Mouse (Mus musculus) brown adipose tissue, adult 24 weeks (tissue): ENCODE results near the gene Traf5. TPM values are rescaled to one million over a fixed set of nuclear protein-coding genes. Genes with fewer than 3 reads are reported as not detected.

ENCODE experiments used
- H3K27ac ChIP-seq: fragments of 200-500 bp; replicated peaks from 2 replicates; pipeline ENCODE4 v1.5.1; 2012; ENCODE audit warnings: low read depth, mild to moderate bottlenecking, low read length
- H3K4me1 ChIP-seq: fragments of 200-500 bp; 2 replicates; pipeline ENCODE4 v1.6.1; 2012; ENCODE audit warnings: low read length, mixed read lengths; ENCODE audit not compliant: control insufficient read depth, insufficient read depth, insufficient read length
- H3K4me3 ChIP-seq: fragments of 200-500 bp; 2 replicates; pipeline ENCODE4 v1.5.1; 2012; ENCODE audit warnings: low read depth, mild to moderate bottlenecking, low read length, moderate library complexity; ENCODE audit not compliant: insufficient read depth
- polyA plus RNA-seq: library from polyadenylated mRNA; stranded (reverse); fragments of >200 nt; gene quantifications from 2 replicates; pipeline ENCODE4 v1.2.4, GENCODE M21; 2012; ENCODE audit not compliant: missing spikeins, insufficient read depth, insufficient read length

Traf5 gene
- 1.5 and 3.1 TPM in 2 replicates for polyA plus RNA-seq

DNA sequence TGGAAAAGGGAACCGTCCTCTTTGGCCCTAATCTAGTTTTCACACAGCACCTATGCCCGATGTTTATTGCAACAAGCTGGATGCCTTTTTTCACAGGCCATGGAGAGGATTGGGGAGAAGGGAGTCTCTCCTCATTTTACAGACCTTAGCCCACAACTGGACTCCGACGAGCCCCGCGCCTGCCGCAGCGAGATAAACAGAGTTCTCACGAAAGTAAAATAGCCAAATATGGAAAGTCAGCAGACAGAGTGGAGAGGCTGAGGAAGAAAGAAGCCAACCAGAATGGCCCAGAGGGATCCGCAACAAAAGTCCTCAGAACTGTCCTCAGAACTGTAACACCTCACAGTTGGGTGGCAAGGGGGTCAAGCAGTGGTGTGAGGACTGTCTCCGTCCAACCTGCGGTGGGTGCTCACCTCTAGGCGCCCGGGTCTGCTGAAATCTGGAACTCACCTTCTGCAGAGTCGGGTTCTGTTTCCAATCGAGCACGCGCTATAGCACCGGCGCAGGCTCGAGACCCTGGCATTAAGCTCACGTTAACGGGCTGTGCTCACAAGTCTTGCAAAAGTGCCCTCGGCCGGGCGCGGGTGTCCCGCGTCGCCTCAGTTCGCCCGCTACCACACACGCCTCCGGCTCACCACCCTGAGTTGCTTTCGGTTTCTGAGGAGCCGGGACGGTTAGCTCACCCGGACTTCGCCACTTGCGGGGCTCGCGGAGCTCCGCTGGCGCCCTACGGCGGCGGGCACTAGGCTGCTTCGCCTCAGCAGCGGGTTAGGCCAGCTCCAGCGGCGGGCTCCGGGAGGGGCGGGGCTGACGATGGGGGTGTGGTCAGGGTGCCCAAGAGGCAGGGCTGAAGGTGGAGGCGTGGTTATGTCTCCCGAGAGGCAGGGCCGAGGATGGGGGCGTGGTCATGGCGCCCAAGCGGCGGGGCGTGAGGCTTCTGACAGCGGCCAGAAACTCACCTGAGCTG lies at the start of gene Traf5:
Gene Traf5, minus strand, starts transcription at position 754 of the 967 bp plus-strand sequence.
- H3K4me3 ChIP-seq: peak within 1 kb of the TSS; percentile 94
- peaks cover 6% of the 10 kb centered on the region for H3K4me1 ChIP-seq
- H3K27ac ChIP-seq: peak within 1 kb of the TSS; percentile 41; the same call in 1 of the 2 replicates

DNA sequence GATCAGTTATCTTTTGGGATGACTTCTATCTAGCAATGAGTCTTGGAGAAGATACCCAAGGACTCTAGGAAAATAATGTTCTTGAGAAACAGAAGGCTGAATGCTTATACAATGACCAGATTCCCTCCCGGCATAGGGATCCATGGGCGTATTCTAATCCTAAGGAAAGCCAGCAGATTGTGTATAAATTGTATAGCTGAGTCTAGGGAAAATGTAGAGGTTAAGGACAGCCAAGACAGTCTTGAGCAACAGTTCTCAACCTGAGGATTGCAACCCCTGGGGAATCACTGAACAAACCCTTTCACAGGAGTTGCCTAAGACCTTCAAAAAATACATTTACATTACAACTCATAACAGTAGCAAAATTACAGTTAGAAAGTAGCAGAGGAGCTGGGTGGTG lies 48.0 kb upstream of the Traf5 start:
- Histone ChIP-seq H3K4me3 (no peak overlapping the region), H3K4me1 (no peaks in the 10 kb centered on the region), H3K27ac (no peak overlapping the region)

DNA sequence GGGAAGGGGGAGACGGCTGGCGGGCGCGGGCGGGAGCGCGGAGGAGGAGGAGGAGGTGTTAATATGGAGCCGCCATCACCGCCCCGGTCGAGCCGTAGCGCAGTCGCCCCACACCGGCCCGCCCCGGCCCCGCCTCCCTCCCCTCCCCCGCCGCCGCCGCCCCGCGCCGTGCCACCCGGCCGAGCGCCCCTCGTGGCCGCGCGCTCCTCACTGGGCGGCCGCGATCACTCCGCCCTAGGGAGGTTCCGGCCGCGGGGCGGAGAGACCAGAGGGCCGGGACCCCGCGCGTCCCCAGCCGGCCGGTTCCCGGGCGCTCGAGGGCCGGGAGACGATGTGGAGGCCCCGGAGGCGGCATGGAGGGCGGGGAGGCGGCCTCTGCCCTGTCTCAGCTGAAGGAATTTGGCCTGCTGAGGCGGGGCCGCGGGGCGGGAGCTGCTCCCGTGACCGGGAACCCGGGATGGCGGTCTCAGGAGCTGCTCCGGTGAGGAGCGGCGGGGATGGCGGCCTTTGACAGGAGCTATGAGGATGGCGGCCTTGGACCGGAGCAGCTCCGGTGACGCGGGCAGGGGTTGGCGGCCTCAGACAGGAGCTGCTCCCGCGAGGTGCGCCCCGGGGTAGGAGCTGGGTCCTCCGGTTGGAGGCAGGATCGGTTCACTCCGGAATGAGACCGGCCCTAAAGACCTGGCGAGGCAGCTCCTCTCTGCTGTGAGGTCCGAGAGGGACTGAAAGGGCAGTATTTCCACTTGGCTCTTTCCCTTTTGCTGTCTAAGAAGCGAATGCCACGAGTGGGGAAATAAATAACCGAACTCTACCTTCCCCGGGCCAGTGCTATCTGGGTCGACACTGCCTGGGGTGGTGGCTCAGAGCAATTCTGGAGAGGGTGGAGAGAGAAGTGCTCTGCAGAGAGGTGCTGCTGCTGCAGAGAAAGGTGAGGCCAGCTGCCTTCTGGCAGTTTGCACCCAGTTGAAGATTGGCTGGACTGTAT lies 45.9 kb upstream of the Traf5 start, which contains the start of gene Rcor3:
Gene Rcor3, minus strand, starts transcription at position 137 of the 985 bp plus-strand sequence.
- peak within 1 kb of the TSS; percentile 75 for H3K27ac ChIP-seq
- no peaks in the 10 kb centered on the region for H3K4me1 ChIP-seq
- H3K4me3 ChIP-seq: peak within 1 kb of the TSS; percentile 98

DNA sequence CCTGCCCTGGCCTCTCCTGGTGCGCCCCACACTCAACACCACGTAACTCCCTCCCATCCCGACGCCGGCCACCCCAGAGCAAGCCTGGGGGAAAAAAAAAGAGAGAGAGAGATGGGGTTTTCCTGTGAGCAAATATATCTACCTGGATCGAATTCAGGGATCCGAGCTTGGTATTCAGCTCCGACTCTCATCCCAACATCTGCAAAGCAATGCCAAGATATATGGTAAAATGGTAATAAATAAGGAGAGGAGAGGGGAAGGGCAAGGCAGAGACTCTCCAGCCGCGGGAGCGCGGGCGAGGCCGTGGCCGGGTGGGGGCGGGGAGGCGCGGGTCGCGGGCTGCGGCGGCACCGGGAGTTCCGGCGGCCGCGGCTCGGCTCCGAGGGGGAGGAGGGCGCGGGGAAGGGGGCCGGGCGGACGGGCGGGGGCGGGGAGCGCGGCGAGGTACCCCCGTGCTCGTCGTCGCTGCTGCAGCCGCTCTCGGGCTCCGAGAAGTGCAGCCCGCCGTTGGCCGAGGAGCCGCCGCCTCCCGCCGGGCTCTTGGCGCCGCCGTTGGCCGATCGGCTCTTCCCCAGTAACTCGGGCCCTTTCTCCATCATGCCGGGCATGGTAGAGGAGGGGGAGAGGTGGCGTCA lies 45.0 kb upstream of the Traf5 start:
- Histone ChIP-seq H3K4me3 (peak overlapping the region; percentile 98), H3K27ac (peak overlapping the region; percentile 75), H3K4me1 (no peaks in the 10 kb centered on the region)

DNA sequence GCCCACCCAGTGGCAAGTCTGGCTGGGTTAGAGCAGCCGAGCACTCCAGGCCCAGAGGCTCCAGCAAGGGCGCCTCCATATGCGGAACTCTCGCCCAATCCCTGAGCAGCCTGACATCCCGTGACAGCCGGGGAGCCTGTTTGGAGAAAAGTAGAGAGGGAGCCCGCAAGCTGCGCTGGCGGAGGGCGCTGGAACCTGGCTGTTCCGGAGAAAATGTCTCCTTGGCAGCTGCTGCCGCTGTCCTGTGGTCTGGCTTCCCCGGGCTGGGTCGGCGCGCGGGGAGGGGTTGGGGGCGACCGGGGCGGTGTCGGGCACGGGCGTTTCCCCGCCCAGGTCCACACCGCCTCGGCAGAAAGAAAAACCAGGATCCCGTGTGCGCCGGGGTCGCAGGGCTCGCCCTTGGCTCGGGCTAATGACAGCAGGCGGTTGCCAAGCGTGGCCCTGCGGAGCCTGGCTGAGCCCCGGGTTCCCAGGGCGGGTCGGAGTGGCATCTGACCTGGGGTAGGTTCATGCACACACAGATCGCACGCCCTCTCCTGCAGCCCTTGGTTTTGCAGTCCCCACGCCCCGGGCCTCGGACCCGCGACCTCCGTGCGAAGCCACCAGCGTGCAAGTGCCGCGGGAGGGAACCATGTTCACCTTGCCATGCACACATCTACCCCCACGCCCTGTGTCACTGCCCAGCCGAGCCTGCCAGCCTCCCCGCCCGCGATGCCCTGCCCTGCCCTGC lies 44.4 kb upstream of the Traf5 start:
- peak overlapping the region; percentile 65 for H3K4me3 ChIP-seq
- H3K27ac ChIP-seq: peak overlapping the region; percentile 69
- H3K4me1 ChIP-seq: no peaks in the 10 kb centered on the region

DNA sequence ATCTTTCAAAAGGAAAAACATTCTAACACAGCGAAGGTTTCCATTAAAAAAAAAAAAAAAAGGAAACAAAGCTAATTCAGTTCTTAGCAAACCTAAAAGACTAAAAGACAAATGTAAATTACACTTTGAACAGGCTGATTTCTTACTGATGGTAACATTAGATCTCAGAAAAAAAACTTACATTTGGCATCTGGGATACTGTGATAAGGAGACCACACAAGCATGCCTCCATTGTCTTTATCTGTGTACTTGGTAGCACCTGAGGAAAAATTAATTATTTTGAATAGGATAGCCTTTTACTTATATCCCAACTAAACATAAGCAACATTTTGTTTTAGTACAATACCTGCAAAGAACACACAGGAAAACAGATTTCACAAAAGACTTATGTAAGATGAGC lies 37.8 kb upstream of the Traf5 start:
- Histone ChIP-seq H3K4me1 (no peaks in the 10 kb centered on the region), H3K4me3 (no peak overlapping the region)

DNA sequence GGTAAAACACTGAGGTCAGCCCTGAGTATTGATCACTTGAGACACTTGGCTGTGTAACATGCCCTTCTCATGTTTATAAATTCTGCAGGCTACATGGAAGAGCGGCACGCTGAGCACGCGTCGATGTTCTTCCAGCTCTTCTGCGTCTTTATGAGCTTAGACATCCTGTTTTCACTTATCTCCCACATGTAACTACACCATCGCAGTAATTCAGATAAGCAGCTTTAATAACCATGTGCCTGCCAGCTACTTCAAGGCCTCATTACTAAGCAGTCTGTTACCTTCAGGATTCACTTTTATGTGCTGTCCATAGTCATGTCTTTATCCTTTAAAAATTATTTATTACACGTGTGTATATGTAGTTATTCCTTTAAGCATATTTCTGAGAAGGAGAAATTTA lies 36.0 kb upstream of the Traf5 start:
- Histone ChIP-seq H3K4me1 (no peaks in the 10 kb centered on the region), H3K4me3 (no peak overlapping the region), H3K27ac (no peak overlapping the region)

More for the DNA sequence above, 37.8 kb upstream of the Traf5 start:
- H3K27ac ChIP-seq: no peak overlapping the region

DNA sequence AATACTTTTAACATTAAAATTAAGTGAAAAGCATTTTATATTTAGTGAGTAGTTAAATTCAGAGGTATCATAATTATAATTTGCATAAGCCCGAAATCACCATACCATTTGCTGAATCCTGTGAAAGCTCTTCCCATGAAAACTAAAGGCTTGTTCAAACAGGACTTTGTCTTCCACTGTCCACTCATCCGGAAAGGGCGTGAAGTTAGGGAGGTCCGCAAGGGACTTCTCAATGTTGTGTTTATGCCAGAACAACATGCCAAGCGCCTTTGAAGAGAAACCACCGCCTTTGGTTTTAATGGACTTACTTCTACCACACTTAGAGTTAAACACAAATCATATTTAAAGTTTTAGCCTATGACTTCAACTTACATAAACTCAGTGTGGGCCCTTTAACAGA lies 33.4 kb upstream of the Traf5 start:
- H3K27ac ChIP-seq: no peak overlapping the region
- no peak overlapping the region for H3K4me3 ChIP-seq
- H3K4me1 ChIP-seq: no peaks in the 10 kb centered on the region

DNA sequence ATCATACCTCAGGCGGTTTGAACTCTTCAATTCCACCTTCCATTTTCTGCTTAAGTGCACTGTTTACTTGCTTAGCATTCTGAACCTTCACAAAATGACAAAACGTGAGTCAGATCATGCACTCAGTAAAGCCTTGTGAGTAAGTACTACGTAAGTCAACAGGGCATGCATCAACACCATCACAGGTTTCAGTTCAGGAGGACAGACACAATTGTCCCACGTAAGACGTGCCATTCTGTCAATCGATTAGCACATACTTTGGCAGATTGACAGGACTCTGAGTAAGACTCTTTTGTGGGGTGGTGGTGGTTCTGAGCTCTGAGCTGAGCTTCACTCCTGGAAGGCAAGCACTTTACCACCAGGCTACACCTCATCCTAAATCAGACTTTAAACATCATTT lies 23.9 kb upstream of the Traf5 start:
- H3K4me1 ChIP-seq: no peaks in the 10 kb centered on the region
- no peak overlapping the region for H3K27ac ChIP-seq
- no peak overlapping the region for H3K4me3 ChIP-seq

DNA sequence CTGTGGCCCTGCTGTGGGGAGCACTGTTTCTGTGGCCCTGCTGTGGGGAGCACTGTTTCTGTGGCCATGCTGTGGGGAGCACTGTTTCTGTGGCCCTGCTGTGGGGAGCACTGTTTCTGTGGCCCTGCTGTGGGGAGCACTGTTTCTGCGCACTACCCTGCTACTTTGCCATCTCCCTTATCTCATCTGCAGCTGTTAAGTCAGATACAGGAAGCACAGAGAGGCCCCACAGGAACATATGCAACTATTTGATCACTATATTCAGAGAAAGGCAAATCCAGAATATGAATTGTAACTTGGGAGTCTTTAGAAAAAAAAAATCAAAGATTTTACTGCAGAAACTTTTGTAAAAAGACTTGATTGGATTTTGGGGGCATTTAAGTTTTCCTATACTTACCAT lies 23.0 kb upstream of the Traf5 start:
- H3K4me1 ChIP-seq: no peaks in the 10 kb centered on the region
- H3K4me3 ChIP-seq: no peak overlapping the region
- H3K27ac ChIP-seq: no peak overlapping the region

DNA sequence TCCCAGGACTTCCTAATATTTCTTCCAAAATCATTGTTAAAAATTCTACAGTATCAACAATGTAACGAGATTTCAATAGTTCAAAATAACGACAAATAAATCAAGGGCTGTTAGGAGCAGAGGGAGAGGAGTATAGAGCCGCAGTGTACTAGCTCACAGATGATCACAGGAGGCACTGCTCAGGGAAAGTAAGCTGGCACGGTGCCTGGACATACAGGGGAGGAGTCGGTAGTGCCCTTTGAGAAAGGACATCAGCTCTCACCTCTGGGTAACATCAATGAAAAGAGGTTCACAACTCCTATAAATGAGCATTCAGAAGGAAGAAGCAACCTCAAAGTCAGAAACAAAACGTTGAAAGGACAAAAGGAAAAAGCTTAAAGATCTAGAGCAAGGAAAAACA lies 16.8 kb upstream of the Traf5 start:
- H3K4me1 ChIP-seq: no peaks in the 10 kb centered on the region
- no peak overlapping the region for H3K27ac ChIP-seq
- H3K4me3 ChIP-seq: no peak overlapping the region

DNA sequence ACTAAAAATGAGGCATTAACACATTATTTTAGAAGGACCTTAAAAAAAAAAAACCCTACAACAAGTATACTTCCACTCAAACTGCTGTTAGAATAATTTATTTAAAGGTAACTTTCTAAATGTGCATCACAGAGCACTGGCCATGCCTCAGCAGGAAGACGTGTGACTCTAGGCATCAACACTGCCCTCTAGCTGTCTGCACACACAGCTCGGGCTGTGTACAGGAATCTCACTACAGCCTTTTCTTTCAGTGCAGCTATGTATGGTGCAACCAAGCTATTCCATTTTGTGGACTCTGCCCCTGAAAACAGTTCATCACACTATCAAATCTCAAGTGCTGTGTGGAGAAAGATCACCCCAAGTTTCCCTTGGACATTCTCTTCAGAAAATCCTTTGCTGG lies 15.0 kb upstream of the Traf5 start:
- Histone ChIP-seq H3K27ac (no peak overlapping the region), H3K4me3 (no peak overlapping the region), H3K4me1 (no peaks in the 10 kb centered on the region)

DNA sequence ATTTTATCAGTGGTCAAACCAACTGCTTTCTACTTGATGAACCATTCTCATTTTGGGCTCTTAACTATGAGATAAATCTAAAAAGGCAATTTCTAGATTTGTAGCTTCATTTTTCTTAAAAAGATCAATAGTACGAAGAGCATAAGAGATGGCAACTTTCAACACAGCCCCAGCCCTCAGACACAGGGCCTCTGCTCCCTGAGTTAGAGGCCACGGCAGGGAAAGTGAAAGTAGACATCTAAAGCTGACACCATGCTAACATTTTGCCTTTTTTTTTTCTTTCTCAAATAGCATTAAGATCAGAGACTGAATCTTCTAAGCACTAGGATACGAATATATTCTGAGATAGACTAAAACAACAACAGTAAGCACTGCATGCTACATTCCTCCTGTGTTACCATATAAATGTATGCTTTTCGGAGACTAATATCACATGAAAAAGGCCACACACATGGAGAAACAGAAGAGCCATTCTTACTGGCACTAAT lies 13.6 kb upstream of the Traf5 start:
- Histone ChIP-seq H3K4me3 (no peak overlapping the region), H3K27ac (no peak overlapping the region), H3K4me1 (no peaks in the 10 kb centered on the region)

DNA sequence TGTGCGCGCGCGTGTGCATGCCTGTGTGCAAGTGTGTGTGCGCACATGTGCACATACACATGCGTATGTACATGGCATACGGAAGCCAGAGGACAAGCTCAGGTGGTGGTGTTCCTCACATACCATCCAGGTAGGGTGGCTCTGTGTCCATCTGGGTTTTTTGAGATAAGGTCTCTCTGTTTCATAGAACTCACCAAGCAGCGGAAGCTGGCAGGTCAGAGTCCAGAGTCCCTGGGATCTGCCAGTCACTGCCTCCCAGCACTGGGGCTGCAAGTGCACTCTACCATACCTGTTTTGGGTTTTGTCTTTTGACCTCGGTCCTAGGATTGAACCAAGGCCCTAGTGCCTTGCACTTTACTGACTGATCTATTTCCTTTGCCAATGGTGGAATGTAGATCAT lies 11.7 kb upstream of the Traf5 start:
- no peak overlapping the region for H3K27ac ChIP-seq

More for the DNA sequence above, 11.7 kb upstream of the Traf5 start:
- Histone ChIP-seq H3K4me3 (no peak overlapping the region), H3K4me1 (no peaks in the 10 kb centered on the region)
